Mouse (Mus musculus) R1 (cell line): ENCODE measurements at regions not wholly inside any gene's neighbourhood (a gene's known extent, or its start where the extent isn't known, plus 50 kb on each side); places are given as distances from the start of the nearest gene placed in this dataset.

Experiments
- DNase-seq: peaks from one replicate; pipeline ENCODE4 v3.0.0-alpha.2; 2018; ENCODE audit warnings: low read depth, low spot score

GRCm38 (mm10) chr14:61665815-61666214 is 58.6 kb downstream of the Kcnrg start:
- DNase-seq: no peak

DNA sequence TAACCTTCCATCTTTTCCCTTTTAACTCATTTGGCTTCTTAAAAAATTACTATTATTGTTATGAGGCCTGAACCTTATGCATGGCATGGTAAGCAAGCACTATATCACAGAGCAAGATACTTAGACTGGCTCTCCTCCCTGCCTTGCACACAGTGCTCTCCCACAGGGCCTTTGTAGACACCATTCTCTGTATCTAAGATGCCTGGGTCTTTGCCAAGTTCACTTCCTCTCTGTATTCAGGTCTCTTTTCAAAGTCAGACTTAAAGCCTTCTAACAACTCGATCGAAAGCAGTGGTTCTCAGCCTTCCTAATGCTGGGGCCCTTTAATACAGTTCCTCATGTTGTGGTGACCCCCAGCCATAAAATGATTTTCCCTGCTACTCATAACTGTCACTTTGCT is 65.9 kb downstream of the Kcnrg start:
- DNase-seq: no peak

DNA sequence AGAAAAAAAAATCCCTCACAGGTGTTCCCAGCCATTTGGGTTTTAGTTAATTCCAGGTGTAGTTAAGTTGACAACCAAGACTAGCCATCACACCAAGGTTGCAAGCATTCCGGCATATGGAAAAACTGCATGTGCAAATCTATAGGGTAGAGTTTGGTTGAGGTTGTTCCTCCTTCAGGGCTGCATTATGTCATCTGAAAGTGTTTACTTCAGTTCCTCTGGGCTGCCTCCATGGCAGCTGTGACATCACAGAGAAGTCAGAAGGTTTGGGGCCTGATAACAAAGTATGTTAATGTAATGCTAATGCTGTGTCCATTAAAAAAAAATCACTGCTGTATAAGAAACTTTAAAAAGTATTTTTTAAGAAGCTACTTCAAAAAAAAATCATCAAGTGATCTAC is 70.8 kb downstream of the Kcnrg start:
- no peak for DNase-seq

- peak; percentile 93 for DNase-seq
Measured at GRCm38 (mm10) chr14:61680818-61681707, 73.8 kb downstream of the Kcnrg start.

GRCm38 (mm10) chr14:61681708-61682701 is 74.7 kb downstream of the Kcnrg start:
- DNase-seq: peak; percentile 79

GRCm38 (mm10) chr14:61682721-61683355 is 75.6 kb downstream of the Kcnrg start:
- DNase-seq: peak; percentile 75

GRCm38 (mm10) chr14:61683356-61683740 is 76.1 kb downstream of the Kcnrg start:
- DNase-seq: no peak

DNA sequence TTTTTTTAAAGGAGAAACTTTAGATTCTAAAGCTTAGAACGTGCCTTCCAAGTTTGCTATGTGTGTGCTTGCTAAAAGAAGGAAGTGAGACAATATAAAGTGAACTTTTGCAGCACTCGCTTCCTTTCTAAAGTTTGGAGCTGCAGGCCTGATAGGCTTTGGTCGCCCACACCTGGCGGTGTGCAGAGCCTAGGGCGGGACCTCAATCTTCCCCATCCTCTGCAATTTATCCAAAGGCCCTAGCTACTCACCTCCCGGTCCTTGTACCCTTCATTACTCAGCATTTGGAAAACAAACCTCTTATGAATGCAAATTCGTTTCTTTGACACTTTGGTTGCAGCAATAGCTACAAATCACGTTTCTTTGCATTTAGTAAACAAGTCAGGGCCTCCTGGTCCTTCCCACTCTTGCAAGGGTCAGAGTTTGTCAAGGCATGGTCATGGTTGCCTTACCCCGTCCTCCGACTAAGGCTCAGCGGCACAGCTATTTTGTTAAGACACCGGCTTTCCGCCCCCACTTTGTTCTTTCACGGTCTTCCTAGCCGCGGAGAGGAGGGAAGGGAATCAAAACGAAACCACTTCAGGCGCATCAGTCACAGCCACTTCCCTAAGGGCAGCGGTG is 76.6 kb downstream of the Kcnrg start:
- peak; percentile 15 for DNase-seq

GRCm38 (mm10) chr14:61684473-61685230 is 77.4 kb downstream of the Kcnrg start:
- DNase-seq: peak; percentile 27

GRCm38 (mm10) chr14:61685231-61685800 is 78.1 kb downstream of the Kcnrg start:
- DNase-seq: no peak

- peak; percentile 48 for DNase-seq
Measured at GRCm38 (mm10) chr14:61686101-61686691, 78.9 kb downstream of the Kcnrg start.

DNA sequence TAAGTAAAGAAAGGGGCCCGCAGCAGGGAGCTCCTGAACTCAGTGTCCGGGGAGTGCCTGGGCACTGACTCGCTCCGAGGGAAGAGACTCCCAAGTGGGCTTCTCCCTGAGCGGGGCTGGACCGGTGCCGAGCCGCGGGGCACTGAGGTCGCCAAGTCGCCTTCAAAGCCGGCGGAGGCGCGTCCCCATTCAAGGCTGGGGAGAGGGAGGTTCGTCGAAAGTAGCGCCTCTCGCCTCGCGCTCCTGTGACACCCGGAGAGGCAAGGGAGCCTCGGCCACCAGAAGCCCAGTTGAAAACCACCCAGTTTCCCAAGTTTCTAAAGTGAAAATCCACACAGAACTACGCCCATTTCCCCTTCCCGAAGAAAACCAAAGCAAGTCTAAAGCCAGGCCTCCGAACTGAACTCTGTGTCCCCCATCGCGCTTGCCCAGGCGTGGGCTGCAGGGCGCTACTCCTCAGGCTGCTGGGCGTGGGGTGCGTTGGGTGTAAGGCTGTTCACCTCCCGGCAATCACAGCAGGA is 79.6 kb downstream of the Kcnrg start:
- peak; percentile 53 for DNase-seq

GRCm38 (mm10) chr14:61687346-61688012 is 80.2 kb downstream of the Kcnrg start:
- DNase-seq: no peak

DNA sequence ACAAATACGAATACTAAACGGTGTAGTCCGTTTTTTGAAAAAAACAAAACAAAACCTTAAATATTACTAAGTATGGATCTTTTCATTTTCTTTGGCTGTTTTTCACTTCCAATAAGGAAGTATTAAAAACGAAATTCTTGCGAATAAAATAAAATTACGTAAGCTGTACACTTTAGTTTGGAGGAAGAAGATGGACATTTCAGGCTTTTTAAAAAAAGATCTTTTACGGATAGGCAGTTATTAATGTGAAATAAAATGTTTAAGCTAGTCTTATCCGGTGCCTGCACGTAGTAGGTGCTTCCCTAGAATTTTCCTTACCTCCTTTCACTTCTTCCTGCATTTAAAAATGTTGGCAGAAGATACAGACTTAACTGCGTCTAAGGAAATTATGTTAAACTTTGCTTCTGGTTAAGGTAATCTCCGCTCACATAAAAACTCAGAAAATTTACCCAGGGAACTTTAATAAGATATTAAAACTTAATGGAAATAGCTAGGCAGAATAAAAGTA is 80.8 kb downstream of the Kcnrg start:
- DNase-seq: no peak

- DNase-seq: peak; percentile 38
Measured at GRCm38 (mm10) chr14:61688666-61689065, 81.4 kb downstream of the Kcnrg start.

DNA sequence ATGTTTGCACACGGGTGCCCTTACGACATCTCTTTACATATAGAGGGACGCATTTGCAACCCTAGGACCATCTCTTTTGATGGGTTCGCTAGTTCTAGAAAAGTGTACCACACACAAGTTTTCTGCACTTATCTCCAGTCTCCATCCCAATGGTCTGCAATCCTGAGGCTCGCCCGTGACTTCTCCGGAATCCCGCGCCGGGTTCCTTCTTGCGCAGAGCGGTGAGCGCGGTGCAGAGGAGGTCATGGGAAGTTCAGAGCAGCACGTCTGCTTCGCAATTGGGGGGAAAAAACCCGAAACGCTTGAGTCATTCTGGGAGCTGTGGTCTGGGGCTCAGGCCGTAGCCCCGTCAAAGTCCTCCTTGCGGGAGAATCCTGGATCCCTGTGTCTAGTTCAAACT is 82.0 kb downstream of the Kcnrg start:
- peak; percentile 49 for DNase-seq

- DNase-seq: no peak
Measured at GRCm38 (mm10) chr14:61689776-61690175, 82.5 kb downstream of the Kcnrg start.

- DNase-seq: no peak
Measured at GRCm38 (mm10) chr14:61691785-61692372, 84.6 kb downstream of the Kcnrg start.
